In the genomic region with DNA sequence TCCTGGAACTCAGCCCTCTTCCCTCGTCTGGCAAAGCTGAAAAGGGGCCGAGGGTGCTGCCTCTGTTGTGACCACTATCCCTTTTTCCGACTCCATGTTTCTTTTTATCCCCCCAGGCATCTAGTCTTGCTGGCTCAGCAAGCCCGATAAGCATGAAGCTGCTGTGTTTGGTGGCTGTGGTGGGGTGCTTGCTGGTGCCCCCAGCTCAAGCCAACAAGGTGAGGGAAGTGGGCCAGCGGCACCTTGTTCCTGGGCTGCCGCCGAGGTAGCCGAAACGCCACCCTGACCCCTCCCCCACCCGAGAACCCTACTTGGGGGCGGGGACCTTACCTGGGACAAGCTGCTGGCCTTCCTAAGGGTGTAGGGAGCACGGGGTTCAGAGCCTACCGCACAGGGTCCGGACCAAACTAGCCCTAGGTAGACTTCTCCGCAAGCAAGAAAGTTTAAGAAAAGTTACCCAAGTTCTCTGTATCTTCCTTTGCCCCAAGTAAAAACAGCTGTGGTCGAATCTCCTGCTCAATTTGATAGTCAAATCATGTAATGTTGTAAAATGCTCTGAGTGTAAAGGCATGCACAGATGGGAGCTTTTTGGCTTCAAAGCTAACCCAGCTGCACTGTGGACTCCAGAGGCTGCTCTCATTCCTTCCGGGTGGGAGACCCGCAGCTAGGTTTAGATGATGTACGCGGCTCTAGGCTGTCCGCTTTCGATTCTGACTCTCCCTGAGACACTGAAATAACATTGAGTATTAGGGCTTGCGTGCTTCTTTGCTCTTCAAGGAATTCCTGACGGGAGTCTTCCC, we compare ENCODE assay signal across 8 mouse cellular contexts. TPM values are rescaled to one million over a fixed set of nuclear protein-coding genes. Genes with fewer than 3 reads are reported as not detected.
DNase-seq lines count a peak whose midpoint lies in the region; ATAC-seq and TF ChIP-seq lines count a peak whose summit lies in the region.

No protein-coding gene starts in this region.

- peak overlapping the region; percentile 81 for H3K9ac ChIP-seq in hindbrain, embryonic 15.5 days
- H3K9ac ChIP-seq in liver, embryonic 11.5 days (ENCODE audit: low read depth, low read length), result peak overlapping the region; percentile 88

- H3K27ac ChIP-seq in embryonic fibroblast, embryonic 13.5 days (ENCODE audit: insufficient read depth, low read length), result no peak overlapping the region
- H3K27ac ChIP-seq in hindbrain, embryonic 15.5 days (replicated peaks), result peak overlapping the region; percentile 83
- peak overlapping the region; percentile 64 for H3K27ac ChIP-seq in liver, embryonic 11.5 days (ENCODE audit: low read depth, low read length)

- ATAC-seq in hindbrain, embryonic 15.5 days (ENCODE audit: low FRiP score, low read depth), result peak; percentile 24
- peak; percentile 10; the same call in 1 of the 2 replicates for ATAC-seq in liver, embryonic 11.5 days (replicated peaks; ENCODE audit: low FRiP score)

- no peak for TF ChIP-seq POLR2A in embryonic fibroblast, embryonic 13.5 days (IDR thresholded peaks at IDR 0.05; ENCODE audit: low read depth, low read length)

- peak; percentile 93 for DNase-seq in heart, adult 11 months
- DNase-seq in heart, postnatal 25 days (ENCODE audit: low spot score), result no peak
- peak; percentile 47 for DNase-seq in adrenal gland, postnatal 14 days
- peak; percentile 58 for DNase-seq in liver, embryonic 11.5 days (ENCODE audit: low spot score)
- DNase-seq in naive thymus-derived CD4-positive, alpha-beta T cell, adult 2 months (ENCODE audit: low read depth), result peak; percentile 53
- peak; percentile 56 for DNase-seq in thymus, postnatal 25 days

- H3K36me3 ChIP-seq in hindbrain, embryonic 15.5 days, result peaks cover 26% of the 10 kb centered on the region
- H3K36me3 ChIP-seq in liver, embryonic 11.5 days (ENCODE audit: control insufficient read depth, insufficient read depth, low read length), result peaks cover 14% of the 10 kb centered on the region; the same call in 1 of the 2 replicates

- H3K27me3 ChIP-seq in hindbrain, embryonic 15.5 days, result no peaks in the 10 kb centered on the region
- H3K27me3 ChIP-seq in liver, embryonic 11.5 days (replicated peaks; ENCODE audit: control insufficient read depth, insufficient read depth, low read length), result no peaks in the 10 kb centered on the region

- H3K4me3 ChIP-seq in embryonic fibroblast, embryonic 13.5 days (ENCODE audit: insufficient read depth, low read length), result peak overlapping the region; percentile 79
- peak overlapping the region; percentile 78 for H3K4me3 ChIP-seq in hindbrain, embryonic 15.5 days
- H3K4me3 ChIP-seq in liver, embryonic 11.5 days (ENCODE audit: low read depth, low read length), result peak overlapping the region; percentile 86

- no peaks in the 10 kb centered on the region for H3K9me3 ChIP-seq in hindbrain, embryonic 15.5 days
- H3K9me3 ChIP-seq in liver, embryonic 11.5 days (ENCODE audit: control insufficient read depth, low read length), result no peaks in the 10 kb centered on the region

- WGBS in hindbrain, embryonic 15.5 days, result 5% methylated on average over 24 of the region's 24 CpGs
- 10% methylated on average over 24 of the region's 24 CpGs for WGBS in liver, embryonic 11.5 days

- no peaks in the 10 kb centered on the region for H3K4me1 ChIP-seq in embryonic fibroblast, embryonic 13.5 days (ENCODE audit: control insufficient read depth, insufficient read depth, low read length)
- peaks cover 20% of the 10 kb centered on the region for H3K4me1 ChIP-seq in hindbrain, embryonic 15.5 days (replicated peaks)
- H3K4me1 ChIP-seq in liver, embryonic 11.5 days (replicated peaks; ENCODE audit: control insufficient read depth, insufficient read depth, low read length), result peaks cover 19% of the 10 kb centered on the region

- H3K4me2 ChIP-seq in hindbrain, embryonic 15.5 days, result peak overlapping the region; percentile 80
- H3K4me2 ChIP-seq in liver, embryonic 11.5 days, result peak overlapping the region; percentile 83

- TF ChIP-seq CTCF in embryonic fibroblast, embryonic 13.5 days (IDR thresholded peaks at IDR 0.05; ENCODE audit: borderline replicate concordance, insufficient read depth, low read length), result no peak

- intact Hi-C loops in heart, postnatal 25 days (cut with DNase I), result no loop called here

RNA-seq across cellular contexts. Expression of a gene that starts 10.6 kb away (rescaled TPM):
- 10 to 100 TPM; 14.6 to 15.8 TPM for total RNA-seq in heart, postnatal 25 days (2021)
- 33.9 and 35.7 TPM in 2 replicates for total RNA-seq in adrenal gland, postnatal 14 days (2021)
- polyA plus RNA-seq in embryonic fibroblast, embryonic 13.5 days (2011; ENCODE audit: insufficient read length, low read depth, missing spikeins), result 56.9 and 77.4 TPM in 2 replicates
- polyA plus RNA-seq in hindbrain, embryonic 15.5 days (2015; fragmentation: Nextera tagmentation; extraction: Ambion mirVana), result 178 and 179 TPM in 2 replicates
- 79.6 and 92.6 TPM in 2 replicates for polyA plus RNA-seq in liver, embryonic 11.5 days (2014; fragmentation: Nextera tagmentation; extraction: Ambion mirVana)

RNA-seq across cellular contexts. Expression of a gene that starts 12.4 kb away (rescaled TPM):
- total RNA-seq in heart, postnatal 25 days (2021), result under 1 TPM in 1 of 2 experiments, not detected in 1; 0.20 TPM
- total RNA-seq in adrenal gland, postnatal 14 days (2021), result 0.08 TPM in 1 of 2 replicates, not detected in the other
- not detected in 2 replicates for polyA plus RNA-seq in embryonic fibroblast, embryonic 13.5 days (2011; ENCODE audit: insufficient read length, low read depth, missing spikeins)
- 0.05 TPM in 1 of 2 replicates, not detected in the other for polyA plus RNA-seq in hindbrain, embryonic 15.5 days (2015; fragmentation: Nextera tagmentation; extraction: Ambion mirVana)
- not detected in 2 replicates for polyA plus RNA-seq in liver, embryonic 11.5 days (2014; fragmentation: Nextera tagmentation; extraction: Ambion mirVana)

RNA-seq across cellular contexts. Expression of a gene that starts 32.0 kb away (rescaled TPM):
- not detected for total RNA-seq in heart, postnatal 25 days (2021)
- not detected in 2 replicates for total RNA-seq in adrenal gland, postnatal 14 days (2021)
- polyA plus RNA-seq in embryonic fibroblast, embryonic 13.5 days (2011; ENCODE audit: insufficient read length, low read depth, missing spikeins), result not detected in 2 replicates
- 0.39 TPM in 1 of 2 replicates, not detected in the other for polyA plus RNA-seq in hindbrain, embryonic 15.5 days (2015; fragmentation: Nextera tagmentation; extraction: Ambion mirVana)
- polyA plus RNA-seq in liver, embryonic 11.5 days (2014; fragmentation: Nextera tagmentation; extraction: Ambion mirVana), result 0.47 TPM in 1 of 2 replicates, not detected in the other

RNA-seq across cellular contexts. Expression of a gene that starts 34.0 kb away (rescaled TPM):
- 1 to 10 TPM; 3.6 to 3.7 TPM for total RNA-seq in heart, postnatal 25 days (2021)
- 0.26 and 0.30 TPM in 2 replicates for total RNA-seq in adrenal gland, postnatal 14 days (2021)
- not detected in 2 replicates for polyA plus RNA-seq in embryonic fibroblast, embryonic 13.5 days (2011; ENCODE audit: insufficient read length, low read depth, missing spikeins)
- 0.32 TPM in 1 of 2 replicates, not detected in the other for polyA plus RNA-seq in hindbrain, embryonic 15.5 days (2015; fragmentation: Nextera tagmentation; extraction: Ambion mirVana)
- polyA plus RNA-seq in liver, embryonic 11.5 days (2014; fragmentation: Nextera tagmentation; extraction: Ambion mirVana), result 0.09 and 0.45 TPM in 2 replicates
